Mouse (Mus musculus): ENCODE results near the gene Tas2r135.

Tas2r135 gene

DNA sequence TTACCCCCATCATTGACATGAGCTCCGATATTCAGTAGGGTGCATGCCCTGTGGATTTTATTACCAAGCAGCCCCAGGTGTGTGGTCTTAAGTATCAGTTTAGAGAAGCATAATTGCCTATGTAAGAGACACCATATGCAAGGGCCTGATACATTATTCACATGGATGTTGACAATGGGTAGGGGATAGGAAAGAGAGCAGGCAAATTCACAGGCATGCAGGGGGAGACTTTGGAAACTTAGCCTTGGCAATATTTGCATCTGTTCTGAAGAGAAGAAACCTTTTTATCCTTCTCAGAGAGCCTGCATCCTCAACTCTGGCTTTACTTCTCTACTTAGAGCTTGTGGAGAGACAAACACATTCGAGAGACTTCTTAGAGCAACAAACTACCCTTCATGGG lies at the start of gene Tas2r135:
Tas2r135 (plus strand) TSS at position 301 of the 400 bp plus-strand sequence.
- no peak for DNase-seq (ENCODE audit: low spot score)

GRCm38 (mm10) chr6:42355794-42356600 lies 49.2 kb upstream of the Tas2r135 start:
- DNase-seq (ENCODE audit: low spot score) = no peak

- DNase-seq (ENCODE audit: low spot score) = no peak
These were observed 48.3 kb upstream of the Tas2r135 start for GRCm38 (mm10) chr6:42356913-42357312.

DNA sequence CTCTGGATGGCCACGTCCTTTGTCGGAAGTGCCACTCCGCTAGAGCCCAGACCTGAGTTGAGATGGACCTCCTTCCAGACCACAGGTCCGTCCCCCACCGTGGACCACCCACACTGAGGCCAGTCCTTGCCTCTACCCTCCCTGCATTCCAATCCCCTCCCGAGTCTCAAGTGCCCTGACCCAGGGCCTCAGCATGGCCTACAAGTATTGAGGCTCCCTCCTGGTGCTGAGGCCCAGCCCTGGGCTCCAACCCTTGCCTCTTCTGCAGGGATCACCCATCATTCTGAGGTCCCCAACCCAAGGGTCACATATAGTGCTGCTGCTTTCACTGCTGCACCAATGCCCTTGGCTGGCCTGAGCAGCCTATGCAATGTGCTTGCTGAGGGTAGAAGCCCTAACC lies 47.3 kb upstream of the Tas2r135 start:
- DNase-seq (ENCODE audit: low spot score) = no peak

- no peak for DNase-seq (ENCODE audit: low spot score)
These were observed 46.3 kb upstream of the Tas2r135 start for GRCm38 (mm10) chr6:42358901-42359300.

GRCm38 (mm10) chr6:42359364-42360147 lies 45.7 kb upstream of the Tas2r135 start:
- DNase-seq (ENCODE audit: low spot score) = no peak

DNA sequence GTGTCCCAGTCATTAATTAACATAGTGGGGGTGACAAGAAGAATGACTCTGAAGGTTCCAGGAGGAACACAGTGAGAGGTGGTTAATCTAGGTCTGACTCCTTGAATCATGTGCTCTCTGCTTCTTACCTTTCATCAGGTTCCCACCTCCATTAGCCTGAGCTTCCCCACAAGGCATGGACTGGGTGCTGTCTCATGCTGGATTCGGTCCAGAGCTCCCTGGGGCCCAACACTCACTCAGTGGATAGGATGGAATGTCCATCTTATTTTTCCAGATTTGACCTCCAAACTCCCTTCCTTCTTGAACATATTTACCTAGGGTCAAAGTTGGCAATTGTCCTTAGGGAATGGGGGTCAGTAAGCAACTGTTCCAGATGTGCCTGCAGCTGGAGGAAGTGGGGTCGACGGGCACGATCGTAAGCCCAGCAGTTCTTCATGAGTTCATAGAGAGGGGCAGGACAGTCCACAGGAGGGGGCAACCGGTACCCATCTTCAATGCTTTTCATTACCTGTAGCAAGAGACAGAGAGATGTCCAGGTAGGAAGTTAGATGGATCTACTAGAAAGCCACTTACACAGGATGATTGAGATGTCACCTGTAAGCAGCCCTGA lies 44.9 kb upstream of the Tas2r135 start:
- no peak for DNase-seq (ENCODE audit: low spot score)

GRCm38 (mm10) chr6:42361041-42361895 lies 44.0 kb upstream of the Tas2r135 start:
- no peak for DNase-seq (ENCODE audit: low spot score)

GRCm38 (mm10) chr6:42362074-42362473 lies 43.2 kb upstream of the Tas2r135 start:
- DNase-seq (ENCODE audit: low spot score) = no peak

GRCm38 (mm10) chr6:42362497-42362896 lies 42.7 kb upstream of the Tas2r135 start:
- DNase-seq (ENCODE audit: low spot score) = no peak

DNA sequence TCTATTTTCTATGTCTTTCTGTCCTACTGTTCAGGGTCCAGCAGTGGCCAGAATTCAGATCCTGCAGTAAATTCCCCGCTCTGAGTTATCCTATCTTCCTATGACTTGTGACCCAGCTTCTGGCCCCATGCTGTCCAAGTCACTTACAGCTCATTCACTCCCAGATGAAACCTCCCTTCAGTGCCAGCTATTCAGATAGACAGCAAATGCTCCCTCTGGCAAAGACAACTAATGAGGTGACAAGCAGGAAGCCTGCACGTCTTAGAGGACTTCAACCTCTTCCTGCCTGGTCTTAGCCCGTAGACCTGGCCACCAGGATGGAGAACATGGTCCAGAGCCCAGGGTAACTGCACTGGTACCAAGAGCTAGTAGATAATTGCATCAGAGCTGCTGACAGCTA lies 42.3 kb upstream of the Tas2r135 start:
- DNase-seq (ENCODE audit: low spot score) = no peak

GRCm38 (mm10) chr6:42364066-42364465 lies 41.2 kb upstream of the Tas2r135 start:
- DNase-seq (ENCODE audit: low spot score) = no peak

GRCm38 (mm10) chr6:42364607-42365006 lies 40.6 kb upstream of the Tas2r135 start:
- no peak for DNase-seq (ENCODE audit: low spot score)

GRCm38 (mm10) chr6:42365215-42365614 lies 40.0 kb upstream of the Tas2r135 start:
- no peak for DNase-seq (ENCODE audit: low spot score)

DNA sequence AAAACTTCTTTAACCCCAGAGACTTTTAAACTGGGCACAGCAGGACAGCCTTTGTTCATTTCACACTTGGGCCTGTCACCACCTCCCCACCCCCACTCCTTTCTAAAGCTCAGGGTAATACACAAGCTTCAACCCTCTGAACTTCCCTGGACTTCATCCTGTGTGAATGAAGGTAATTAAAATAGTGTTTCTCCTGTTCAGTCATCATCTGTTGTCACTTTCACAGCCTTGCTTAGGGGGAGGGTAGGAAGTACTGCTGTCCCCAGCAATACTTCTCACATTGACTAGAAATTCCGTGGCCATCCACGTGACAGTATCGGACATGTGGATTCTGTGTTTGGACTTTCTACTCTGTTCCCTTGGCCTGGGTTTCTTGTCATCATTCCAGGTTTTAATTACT lies 35.4 kb upstream of the Tas2r135 start:
- DNase-seq (ENCODE audit: low spot score) = no peak

- DNase-seq (ENCODE audit: low spot score) = no peak
These were observed 34.4 kb upstream of the Tas2r135 start for GRCm38 (mm10) chr6:42370630-42371363.

DNA sequence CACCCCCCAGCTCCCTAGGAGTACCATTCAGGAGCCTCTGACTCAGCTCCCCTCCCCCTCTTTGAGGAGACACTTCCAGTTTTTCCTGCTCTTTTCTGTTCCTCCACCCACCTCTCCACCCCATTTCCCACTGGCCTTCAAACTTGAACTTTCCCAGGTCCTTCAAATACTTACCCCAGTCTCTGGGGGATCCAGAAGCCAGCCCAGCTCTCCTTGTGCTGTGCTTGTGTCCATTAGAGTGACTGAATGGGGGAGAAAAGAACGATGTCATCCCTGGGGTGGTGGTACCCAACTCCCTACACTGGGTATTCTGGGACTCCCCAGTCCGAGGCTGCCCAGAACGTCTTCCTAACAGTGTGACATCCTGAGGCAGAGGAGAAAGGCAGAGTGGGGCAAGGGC lies 33.2 kb upstream of the Tas2r135 start:
- no peak for DNase-seq (ENCODE audit: low spot score)

GRCm38 (mm10) chr6:42372421-42372815 lies 32.8 kb upstream of the Tas2r135 start:
- DNase-seq (ENCODE audit: low spot score) = no peak

GRCm38 (mm10) chr6:42372816-42373547 lies 32.3 kb upstream of the Tas2r135 start, which contains the start of gene Epha1:
TSS of gene Epha1 (minus strand) at chr6:42373268.
- DNase-seq (ENCODE audit: low spot score) = peak; percentile 59

GRCm38 (mm10) chr6:42373669-42374430 lies 31.4 kb upstream of the Tas2r135 start:
- no peak for DNase-seq (ENCODE audit: low spot score)

Measured in T-cell, adult 2 months (primary cell).